Mouse (Mus musculus): Measurements from ENCODE around the gene Plce1.

DNA sequence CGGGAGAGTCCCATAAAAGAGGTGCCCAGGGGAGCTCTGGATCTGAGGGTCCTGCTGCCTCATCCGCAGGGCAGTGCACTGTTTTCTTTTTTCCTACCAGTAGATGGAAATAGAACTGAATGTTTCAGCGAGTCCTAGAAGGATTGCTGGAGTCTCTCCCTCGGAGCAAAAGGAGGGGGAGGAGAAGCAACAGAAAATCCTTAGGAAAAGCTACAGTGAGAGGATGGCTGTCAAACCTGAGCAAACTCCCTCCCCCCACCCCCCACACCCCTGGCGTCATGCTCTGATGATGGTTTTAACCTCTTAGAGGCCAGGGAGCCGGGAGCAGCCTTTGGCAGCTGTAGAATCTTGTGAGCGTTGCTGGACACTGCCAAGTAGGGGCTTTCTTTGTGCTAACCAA, 85.8 kb downstream of the Plce1 start:
- TF ChIP-seq CTCF (IDR thresholded peaks at IDR 0.05) (peak; percentile 47), EP300 (IDR thresholded peaks at IDR 0.05) (no peak)

Data from lung, postnatal 0 days (tissue).